Comparison of ENCODE assay signal across 10 mouse cellular contexts in genomic region chr8:65618966-65619365, GRCm38 (mm10). TPM values are rescaled to one million over a fixed set of nuclear protein-coding genes. Genes with fewer than 3 reads are reported as not detected.
DNase-seq lines count a peak whose midpoint lies in the region; ATAC-seq and TF ChIP-seq lines count a peak whose summit lies in the region.
"Had no signal": no experiment of that assay in that cellular context is flagged by ENCODE, and none has a peak within 500 bp of the region (broad histone marks: within the 10 kb centered on the region; RNA-seq: fewer than 3 reads in every experiment).

No protein-coding gene starts in this region.

- H3K27me3 ChIP-seq in heart, embryonic 13.5 days (replicated peaks): peaks cover 26% of the 10 kb centered on the region
- H3K27me3 ChIP-seq in forebrain, embryonic 12.5 days: peaks cover 20% of the 10 kb centered on the region
- H3K27me3 ChIP-seq in hindbrain, postnatal 0 days (ENCODE audit: insufficient read depth, low read length): no peaks in the 10 kb centered on the region
- H3K27me3 ChIP-seq in midbrain, embryonic 15.5 days (replicated peaks): no peaks in the 10 kb centered on the region

- intact Hi-C loops in heart, postnatal 14 days (cut with DNase I): no loop called here

- H3K9ac ChIP-seq in heart, embryonic 13.5 days: no peak overlapping the region
- no peak overlapping the region for H3K9ac ChIP-seq in forebrain, embryonic 12.5 days
- peak overlapping the region; percentile 82 for H3K9ac ChIP-seq in hindbrain, postnatal 0 days (replicated peaks; ENCODE audit: low read length)
- H3K9ac ChIP-seq in midbrain, embryonic 15.5 days: peak overlapping the region; percentile 80
- H3K9ac ChIP-seq: liver, embryonic 15.5 days had no signal

- H3K36me3 ChIP-seq in heart, embryonic 13.5 days: no peaks in the 10 kb centered on the region
- H3K36me3 ChIP-seq in forebrain, embryonic 12.5 days (replicated peaks): no peaks in the 10 kb centered on the region
- H3K36me3 ChIP-seq in hindbrain, postnatal 0 days (ENCODE audit: insufficient read depth, low read length): no peaks in the 10 kb centered on the region
- no peaks in the 10 kb centered on the region for H3K36me3 ChIP-seq in midbrain, embryonic 15.5 days (replicated peaks)
- H3K36me3 ChIP-seq: liver, embryonic 15.5 days had no signal

- DNase-seq in heart, adult 9 months (ENCODE audit: low spot score in 2 of 2): no peak
- peak; percentile 27 for DNase-seq in hindbrain, postnatal 0 days (ENCODE audit: low spot score)
- DNase-seq in heart, postnatal 14 days: no peak
- no peak for DNase-seq in spleen, postnatal 10 days (ENCODE audit: low spot score in 2 of 2)
- no peak for DNase-seq in testis, postnatal 14 days (ENCODE audit: low spot score)
- DNase-seq: B cell, adult 2 months had no signal

- ATAC-seq in heart, embryonic 13.5 days (ENCODE audit: extremely low read depth, insufficient number of reproducible peaks, low FRiP score, low TSS enrichment): no peak
- ATAC-seq in forebrain, embryonic 12.5 days (ENCODE audit: low FRiP score): no peak
- ATAC-seq in hindbrain, postnatal 0 days: no peak
- ATAC-seq in midbrain, embryonic 15.5 days (replicated peaks): no peak

- no peaks in the 10 kb centered on the region for H3K9me3 ChIP-seq in heart, embryonic 13.5 days
- H3K9me3 ChIP-seq in forebrain, embryonic 12.5 days: no peaks in the 10 kb centered on the region
- H3K9me3 ChIP-seq in hindbrain, postnatal 0 days (ENCODE audit: low read length): no peaks in the 10 kb centered on the region
- no peaks in the 10 kb centered on the region for H3K9me3 ChIP-seq in midbrain, embryonic 15.5 days
- H3K9me3 ChIP-seq: liver, embryonic 15.5 days had no signal

- no peak for TF ChIP-seq CTCF in hindbrain, postnatal 0 days (IDR thresholded peaks at IDR 0.05; ENCODE audit: low read depth)

- H3K4me1 ChIP-seq in heart, embryonic 13.5 days: no peaks in the 10 kb centered on the region
- peaks cover 7% of the 10 kb centered on the region; the same call in 1 of the 2 replicates for H3K4me1 ChIP-seq in forebrain, embryonic 12.5 days
- no peaks in the 10 kb centered on the region for H3K4me1 ChIP-seq in hindbrain, postnatal 0 days (ENCODE audit: insufficient read depth, low read length)
- H3K4me1 ChIP-seq in midbrain, embryonic 15.5 days: no peaks in the 10 kb centered on the region
- H3K4me1 ChIP-seq: liver, embryonic 15.5 days had no signal

- H3K4me2 ChIP-seq in heart, embryonic 13.5 days: peak overlapping the region; percentile 56
- peak overlapping the region; percentile 67 for H3K4me2 ChIP-seq in forebrain, embryonic 12.5 days
- H3K4me2 ChIP-seq in hindbrain, postnatal 0 days (ENCODE audit: low read depth, low read length): peak overlapping the region; percentile 71
- H3K4me2 ChIP-seq in midbrain, embryonic 15.5 days: peak overlapping the region; percentile 53
- H3K4me2 ChIP-seq: liver, embryonic 15.5 days had no signal

- WGBS in heart, embryonic 13.5 days: 36% methylated on average over 7 of the region's 7 CpGs
- 25% methylated on average over 7 of the region's 7 CpGs for WGBS in forebrain, embryonic 12.5 days
- 13% methylated on average over 7 of the region's 7 CpGs for WGBS in hindbrain, postnatal 0 days
- 18% methylated on average over 7 of the region's 7 CpGs for WGBS in midbrain, embryonic 15.5 days

- H3K4me3 ChIP-seq in heart, embryonic 13.5 days: no peak overlapping the region
- H3K4me3 ChIP-seq in forebrain, embryonic 12.5 days (replicated peaks): peak overlapping the region; percentile 40
- H3K4me3 ChIP-seq in hindbrain, postnatal 0 days (ENCODE audit: low read length): peak overlapping the region; percentile 68
- peak overlapping the region; percentile 60 for H3K4me3 ChIP-seq in midbrain, embryonic 15.5 days
- H3K4me3 ChIP-seq: liver, embryonic 15.5 days had no signal

- H3K27ac ChIP-seq in heart, embryonic 13.5 days (replicated peaks): no peak overlapping the region
- no peak overlapping the region for H3K27ac ChIP-seq in forebrain, embryonic 12.5 days
- peak overlapping the region; percentile 83; the same call in 1 of the 2 replicates for H3K27ac ChIP-seq in hindbrain, postnatal 0 days
- H3K27ac ChIP-seq in midbrain, embryonic 15.5 days: peak overlapping the region; percentile 87; the same call in 1 of the 2 replicates
- H3K27ac ChIP-seq: liver, embryonic 15.5 days had no signal

RNA-seq across cellular contexts. Expression of gene March1, which starts 1.3 kb away (rescaled TPM):
- polyA plus RNA-seq in heart, embryonic 13.5 days (2015; fragmentation: Nextera tagmentation; extraction: Ambion mirVana): 0.42 and 0.60 TPM in 2 replicates
- polyA plus RNA-seq in forebrain, embryonic 12.5 days (2016; fragmentation: Nextera tagmentation; extraction: Ambion mirVana): 8.9 and 10.1 TPM in 2 replicates
- 39.8 and 47.5 TPM in 2 replicates for total RNA-seq in hindbrain, postnatal 0 days (2014; rRNA removed)
- polyA plus RNA-seq in hindbrain, postnatal 0 days (2015; fragmentation: Nextera tagmentation; extraction: Ambion mirVana): 39.4 and 42.8 TPM in 2 replicates
- 48.5 and 56.6 TPM in 2 replicates for polyA plus RNA-seq in midbrain, embryonic 15.5 days (2015; fragmentation: Nextera tagmentation; extraction: Ambion mirVana)
- total RNA-seq in heart, postnatal 14 days (2021): 1 to 10 TPM; 1.2 to 1.3 TPM

Comparison
In these comparisons a context has a peak if more than half of its experiments do, and no peak if none do; other contexts are left out.
1. H3K27ac ChIP-seq: peak in hindbrain, postnatal 0 days (single experiment) and midbrain, embryonic 15.5 days (single experiment); none in heart, embryonic 13.5 days (single experiment) and forebrain, embryonic 12.5 days (single experiment).
2. H3K9ac ChIP-seq: peak in hindbrain, postnatal 0 days (single experiment) and midbrain, embryonic 15.5 days (single experiment); none in heart, embryonic 13.5 days (single experiment) and forebrain, embryonic 12.5 days (single experiment).
3. Peak in every context shown above with its lines, with median percentiles within 50 percentile points of each other: H3K4me2 ChIP-seq.